Mouse (Mus musculus): Measurements from ENCODE around the gene Ankrd13d.
A peak's percentile ranks its signal among the peaks of the same experiment; 100 is the strongest.
"Not testable (repeated sequence)": the region's sequence is repeated elsewhere in the genome, so short reads cannot be mapped to it uniquely, and the experiment has no call there.

The Ankrd13d gene

DNA sequence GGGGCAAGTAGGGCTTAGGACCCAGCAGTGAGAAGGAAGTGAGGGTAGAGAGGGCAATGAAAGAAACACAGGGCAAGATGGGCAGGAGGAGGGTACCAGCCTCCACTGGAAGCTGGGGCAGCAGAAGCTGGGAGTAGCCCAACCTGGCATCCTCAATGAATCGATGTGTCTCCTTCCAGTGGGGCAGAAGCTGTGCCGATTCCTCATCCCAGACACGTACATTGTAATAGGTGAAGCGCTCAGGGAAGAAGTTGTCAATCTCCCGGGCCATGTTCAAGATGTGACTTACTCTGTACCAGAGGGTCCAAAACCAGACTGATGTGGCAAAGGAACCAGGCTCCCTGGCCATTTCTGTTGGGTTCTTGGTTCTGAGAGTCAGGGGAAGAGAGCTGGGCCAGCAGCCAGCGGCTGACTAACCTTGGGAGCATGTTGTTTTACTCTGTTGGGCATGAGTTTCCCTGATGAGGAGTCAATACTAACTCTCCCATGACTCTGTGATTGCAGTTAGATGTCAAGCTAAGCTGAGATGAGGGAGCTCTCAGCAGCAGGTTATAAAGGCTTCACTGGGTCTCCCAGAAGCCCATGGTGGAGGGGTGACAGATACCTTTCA is 18.7 kb downstream of the Ankrd13d start:
- DNase-seq (ENCODE audit: low spot score in 2 of 2) = no peak

DNA sequence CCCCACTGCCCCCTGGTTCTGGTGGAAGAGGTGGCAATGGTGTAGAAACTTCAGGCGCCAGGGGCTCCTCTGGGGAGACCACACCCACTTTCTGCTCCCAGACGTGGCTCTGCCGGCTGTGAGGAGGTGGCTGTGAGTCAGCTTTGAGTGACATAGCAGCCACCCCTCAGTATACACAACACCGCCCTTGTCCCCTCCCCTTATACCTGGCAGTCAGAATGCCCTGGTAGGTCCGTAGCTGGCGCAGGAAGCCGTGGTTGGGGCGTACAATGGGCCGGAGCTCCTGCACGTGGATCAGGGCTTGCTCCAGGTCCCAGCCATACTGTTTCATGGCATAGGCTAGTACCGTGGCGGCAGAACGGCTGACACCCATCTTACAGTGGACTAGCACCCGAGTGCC is 19.2 kb downstream of the Ankrd13d start:
- DNase-seq (ENCODE audit: low spot score in 2 of 2) = no peak

DNA sequence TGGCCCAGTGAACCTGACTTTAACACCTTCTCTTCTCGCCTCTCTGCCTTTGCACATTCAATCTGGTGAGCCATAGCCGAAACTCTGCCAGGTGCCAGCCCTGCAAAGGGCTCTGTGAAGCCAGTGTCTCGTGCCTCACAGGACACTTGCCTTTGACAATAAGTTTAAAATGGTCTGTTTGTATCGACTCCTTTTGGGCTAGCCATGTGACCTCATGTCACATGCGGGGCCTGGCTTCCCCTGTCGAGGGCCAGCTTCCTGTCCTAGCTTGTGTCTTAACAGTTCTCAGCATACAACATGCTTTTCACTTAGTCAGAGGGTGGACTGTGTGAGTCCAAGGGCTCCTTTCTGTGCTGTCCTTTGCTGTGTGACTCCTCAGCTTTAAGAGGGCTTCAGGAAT is 20.2 kb downstream of the Ankrd13d start:
- DNase-seq (ENCODE audit: low spot score in 2 of 2) = no peak

DNA sequence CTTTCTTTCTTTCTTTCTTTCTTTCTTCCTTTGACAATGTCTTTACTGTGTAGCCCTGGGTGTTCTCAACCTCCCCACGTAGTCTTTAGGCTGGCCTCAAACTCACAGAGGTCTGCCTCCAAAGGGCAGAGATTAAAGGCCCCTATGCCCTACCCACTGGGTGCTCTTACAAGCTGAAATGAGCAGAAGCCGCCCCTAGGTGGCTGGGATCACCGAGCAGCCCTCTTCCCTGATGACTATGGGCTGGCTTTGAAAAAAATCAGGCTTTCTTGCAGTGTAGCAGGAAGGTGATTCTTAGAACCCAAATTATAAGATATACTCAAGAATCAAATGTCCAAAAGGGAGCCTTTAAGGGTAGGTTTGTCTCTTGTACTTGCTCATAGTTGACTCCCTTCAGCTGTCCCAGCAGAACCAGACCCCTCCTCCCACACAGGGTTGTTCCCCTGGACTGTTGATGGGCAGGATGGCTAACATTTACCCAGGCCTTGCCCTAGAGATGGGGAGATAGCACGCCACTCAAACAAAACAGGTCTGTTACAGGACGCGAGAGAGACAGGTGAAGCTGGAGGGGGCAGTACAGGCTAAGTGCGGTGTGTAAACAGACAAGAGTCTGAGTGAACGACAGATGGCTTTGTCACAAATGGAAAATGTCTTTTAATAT is 21.8 kb downstream of the Ankrd13d start:
- DNase-seq (ENCODE audit: low spot score in 2 of 2) = no peak

DNA sequence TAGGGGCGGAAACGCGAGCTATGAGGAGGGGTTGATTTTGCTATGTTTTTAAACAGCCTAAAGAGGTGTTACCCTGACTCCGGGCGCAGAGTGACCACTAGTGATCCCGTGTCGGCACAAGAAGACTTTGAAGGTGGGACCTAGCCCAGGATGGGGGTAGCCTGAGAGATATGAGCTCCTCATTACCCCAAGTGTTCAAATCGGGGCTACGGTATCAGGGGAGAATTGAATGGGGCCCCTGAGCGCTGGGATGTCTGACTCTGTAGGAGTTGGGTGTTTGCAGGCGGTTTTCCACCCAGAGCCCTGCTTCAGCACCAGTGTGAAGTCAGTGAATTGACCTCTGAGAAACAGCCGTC is 25.1 kb downstream of the Ankrd13d start:
- DNase-seq (ENCODE audit: low spot score in 2 of 2) = no peak

DNA sequence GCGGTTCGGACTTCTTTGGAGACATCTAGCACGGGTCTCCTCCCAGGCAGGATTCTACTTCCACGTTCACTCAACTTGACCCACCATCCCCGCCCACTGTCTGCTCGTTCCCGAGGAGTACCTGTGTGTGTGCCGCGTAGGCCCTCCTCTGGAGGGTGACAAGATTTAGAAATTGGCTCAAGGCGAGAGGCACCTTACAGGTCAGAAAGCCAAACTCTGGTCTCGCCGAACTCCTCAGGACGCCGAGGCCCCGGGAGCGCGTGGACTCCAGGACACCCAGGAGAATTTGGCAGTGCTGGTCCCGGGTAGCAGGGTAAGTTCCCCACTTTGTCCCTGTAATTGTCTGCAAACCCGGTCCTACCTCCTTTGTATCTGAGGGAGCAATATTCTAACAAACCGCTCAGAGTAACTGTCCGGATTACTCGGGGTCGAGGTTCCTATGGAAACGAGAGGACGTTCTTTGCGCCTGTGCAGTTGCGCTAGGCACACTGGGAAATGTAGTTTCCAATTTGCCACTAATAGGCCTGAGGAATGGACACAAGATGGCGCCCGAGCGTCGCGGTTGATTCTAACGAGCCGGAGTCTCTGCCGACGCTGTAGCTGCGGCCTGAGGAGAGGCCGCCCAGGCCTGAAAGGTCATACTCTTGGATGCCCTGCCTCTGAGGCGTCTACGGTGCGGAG is 25.6 kb downstream of the Ankrd13d start:
- DNase-seq (ENCODE audit: low spot score in 2 of 2) = peak; percentile 90 to 96

DNA sequence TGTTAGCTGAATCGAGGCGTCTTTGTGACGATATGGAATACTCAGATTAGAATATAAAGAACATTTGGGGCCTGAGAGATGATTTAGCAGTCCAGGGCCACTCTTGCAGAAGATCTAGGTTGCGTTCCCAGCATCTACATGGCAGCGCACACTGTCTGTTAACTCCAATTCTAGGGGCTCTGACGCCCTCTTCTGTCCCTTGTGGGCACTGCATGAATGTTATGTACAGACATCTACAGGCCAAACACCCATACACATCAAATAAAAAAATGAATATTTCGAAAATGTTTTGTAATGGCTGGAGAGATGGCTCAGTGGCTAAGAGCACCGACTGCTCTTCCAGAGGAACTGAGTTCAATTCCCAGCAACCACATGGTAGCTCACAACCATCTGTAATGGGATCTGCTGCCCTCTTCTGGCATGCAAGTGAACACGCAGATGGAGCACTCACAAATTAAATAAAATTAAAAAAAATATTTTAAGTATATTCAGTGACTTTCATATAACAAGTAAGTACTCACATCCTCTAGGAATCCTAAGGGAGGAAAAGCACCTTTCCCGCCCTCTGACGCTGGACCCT is 27.3 kb downstream of the Ankrd13d start:
- no peak for DNase-seq (ENCODE audit: low spot score in 2 of 2)

DNA sequence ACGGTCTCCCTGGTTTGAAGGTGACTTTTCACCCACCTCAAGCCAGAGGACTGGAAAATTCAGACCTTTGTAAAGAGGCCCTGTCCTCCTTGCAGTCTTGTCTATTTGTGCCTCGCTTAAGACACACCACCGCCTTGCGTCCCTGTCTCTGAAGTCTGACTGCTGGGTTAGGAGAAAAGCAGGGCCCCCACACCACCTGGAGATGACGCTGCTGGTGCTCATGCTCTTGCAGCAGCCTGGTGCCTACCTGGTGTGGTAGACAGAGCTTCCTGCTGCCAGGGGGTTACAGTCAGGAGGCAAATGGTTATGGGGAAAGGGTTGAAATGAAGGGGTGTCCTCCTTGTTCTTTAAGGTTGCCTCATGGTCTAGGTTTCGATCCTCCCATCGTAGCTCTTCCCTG is 28.7 kb downstream of the Ankrd13d start:
- DNase-seq (ENCODE audit: low spot score in 2 of 2) = no peak

DNA sequence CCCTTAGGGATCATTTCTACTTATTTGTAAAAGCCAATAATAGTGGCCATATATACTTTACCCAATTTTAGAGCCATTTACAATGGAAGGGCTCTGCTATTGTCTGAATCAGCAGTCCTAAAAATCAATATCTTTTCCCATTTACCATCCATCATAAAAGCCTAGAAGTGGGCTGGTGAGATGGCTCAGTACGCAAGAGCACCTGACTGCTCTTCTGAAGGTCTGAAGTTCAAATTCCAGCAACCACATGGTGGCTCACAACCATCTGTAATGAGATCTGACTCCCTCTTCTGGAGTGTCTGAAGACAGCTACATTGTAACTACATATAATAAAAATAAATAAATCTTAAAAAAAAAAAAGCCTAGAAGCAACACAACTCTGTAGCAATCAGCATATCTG is 34.3 kb downstream of the Ankrd13d start:
- DNase-seq (ENCODE audit: low spot score in 2 of 2) = not testable (repeated sequence)

DNA sequence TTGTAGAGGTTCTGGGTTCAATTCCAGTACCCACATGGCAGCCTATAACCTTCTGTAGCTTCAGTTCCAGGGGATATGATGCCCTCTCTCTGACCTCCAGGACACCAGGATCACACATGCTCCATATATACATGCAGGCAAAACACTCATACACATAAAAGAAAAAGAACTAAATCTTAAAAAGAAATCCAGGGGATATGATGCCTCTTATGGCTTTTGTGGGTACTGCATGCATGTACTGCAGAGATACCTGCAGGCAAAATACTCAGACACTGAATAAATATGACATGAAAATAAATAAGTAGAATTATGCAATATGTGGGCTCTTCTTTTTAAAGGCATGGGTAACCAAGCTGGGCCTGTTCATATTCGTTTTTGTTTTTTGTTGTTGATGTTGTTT is 35.9 kb downstream of the Ankrd13d start:
- DNase-seq (ENCODE audit: low spot score in 2 of 2) = no peak

DNA sequence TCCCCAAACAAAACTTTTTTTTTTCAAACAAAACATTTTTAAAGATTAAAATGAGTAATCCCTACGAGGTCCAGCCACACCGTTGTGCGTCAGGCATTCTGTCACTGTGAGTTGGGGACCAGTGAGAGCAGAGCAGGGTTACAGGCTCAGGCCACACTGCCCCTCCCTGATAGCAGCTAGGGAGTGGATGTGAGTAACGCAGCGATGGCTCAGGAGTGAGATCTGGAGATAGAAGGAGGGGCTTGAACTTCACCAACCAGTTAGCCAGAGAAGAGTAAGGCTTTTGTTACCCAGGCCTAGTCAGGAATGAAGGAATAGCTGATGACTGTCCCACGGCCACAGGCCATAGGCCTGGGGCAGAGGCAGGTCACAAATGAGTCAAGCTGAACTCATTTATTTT is 38.2 kb downstream of the Ankrd13d start:
- no peak for DNase-seq (ENCODE audit: low spot score in 2 of 2)

DNA sequence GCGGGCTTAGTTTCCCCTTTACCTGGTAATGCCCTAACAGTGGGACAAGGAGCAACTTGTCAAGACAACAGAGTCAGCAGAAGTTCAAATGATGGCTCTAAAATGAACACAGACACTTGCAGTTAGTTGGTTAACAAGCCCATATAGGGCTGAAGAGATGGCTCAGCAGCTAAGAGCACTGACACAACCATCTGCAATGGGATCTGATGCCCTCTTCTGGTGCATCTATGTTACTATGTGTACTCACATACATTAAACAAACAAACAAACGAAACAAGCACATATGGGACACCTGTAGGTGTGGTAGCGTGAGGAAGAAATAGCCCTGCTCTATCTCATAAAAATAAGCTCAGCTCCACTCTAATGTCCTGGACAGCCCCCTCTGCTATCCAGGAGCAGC is 40.5 kb downstream of the Ankrd13d start:
- DNase-seq (ENCODE audit: low spot score in 2 of 2) = no peak

DNA sequence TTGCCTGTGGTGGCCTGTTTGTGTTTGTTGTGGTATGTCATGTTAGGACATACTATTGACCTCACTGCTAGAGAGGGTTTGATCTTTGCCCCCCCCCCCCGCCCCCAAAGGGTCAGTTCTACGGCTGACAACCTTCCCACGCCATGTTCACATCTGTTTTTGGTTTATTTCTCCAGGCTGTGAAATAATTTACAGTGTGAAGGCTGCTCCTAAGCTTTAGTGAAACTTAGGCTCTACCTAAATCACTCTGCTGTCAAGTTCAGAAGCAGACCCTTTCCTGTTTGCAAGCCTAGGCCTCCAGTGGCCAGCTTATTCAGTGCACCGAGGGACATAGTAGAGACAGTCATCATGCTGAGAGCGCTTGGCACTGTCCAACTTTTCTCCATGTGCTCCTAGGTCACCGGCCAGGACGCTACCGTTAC is 42.7 kb downstream of the Ankrd13d start:
- no peak for DNase-seq (ENCODE audit: low spot score in 2 of 2)

DNA sequence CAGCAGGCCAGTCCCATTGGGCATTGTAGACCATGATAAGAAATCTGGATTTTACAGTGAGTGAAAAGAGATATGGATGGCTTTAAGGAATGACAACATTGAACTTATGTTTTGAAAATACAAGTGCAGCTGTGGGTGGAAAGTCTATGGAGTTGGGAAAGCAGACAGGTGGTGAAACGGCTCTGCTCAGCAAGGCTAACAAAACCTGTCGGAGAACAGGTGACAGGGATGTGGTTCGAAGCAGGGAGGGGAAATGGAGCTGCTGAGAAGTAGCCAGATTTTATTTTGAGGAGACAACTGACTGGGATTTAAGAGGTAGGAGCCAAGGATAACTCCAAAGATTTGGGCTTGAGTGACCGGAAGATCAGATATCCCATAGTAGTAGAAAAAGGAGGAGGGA is 48.4 kb downstream of the Ankrd13d start:
- DNase-seq (ENCODE audit: low spot score in 2 of 2) = no peak

DNA sequence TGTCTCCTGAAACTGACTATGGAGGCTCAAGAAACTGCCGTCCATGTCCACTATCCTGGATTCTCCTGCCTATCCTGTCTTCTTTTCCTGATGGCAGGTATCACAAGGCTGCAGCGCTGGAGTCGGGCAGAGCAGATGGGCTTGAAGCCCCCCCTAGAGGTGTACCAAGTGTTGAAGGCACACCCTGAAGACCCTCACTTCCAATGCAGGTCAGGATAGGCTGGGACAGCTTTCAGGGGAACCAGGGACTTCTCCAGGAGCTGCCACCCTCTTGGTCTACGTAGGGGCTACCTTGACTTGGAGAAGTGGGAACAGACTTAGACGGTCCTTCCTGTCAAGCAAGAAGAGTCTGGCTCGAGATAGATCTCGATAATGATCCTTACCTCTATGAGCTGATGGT is 50.3 kb downstream of the Ankrd13d start:
- no peak for DNase-seq (ENCODE audit: low spot score in 2 of 2)

DNA sequence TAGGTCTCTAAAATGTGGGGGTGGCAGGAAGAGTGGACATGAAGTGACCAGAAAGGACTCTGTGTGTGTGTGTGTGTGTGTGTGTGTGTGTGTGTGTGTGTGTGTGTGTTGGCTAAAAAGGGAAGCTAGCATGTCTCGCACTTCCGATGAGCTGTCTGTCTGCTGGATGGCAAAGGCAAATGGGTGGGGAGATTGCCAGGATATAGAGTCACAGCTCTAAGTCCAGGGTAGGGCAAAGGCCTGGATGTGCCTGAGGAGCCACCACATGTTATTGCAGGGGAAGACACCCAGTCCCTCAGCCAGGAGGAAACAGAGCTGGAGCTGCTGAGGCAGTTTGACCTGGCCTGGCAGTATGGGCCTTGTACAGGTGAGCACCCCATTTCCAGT is 50.8 kb downstream of the Ankrd13d start:
- DNase-seq (ENCODE audit: low spot score in 2 of 2) = peak in 1 of 2 experiments; percentile 28

DNA sequence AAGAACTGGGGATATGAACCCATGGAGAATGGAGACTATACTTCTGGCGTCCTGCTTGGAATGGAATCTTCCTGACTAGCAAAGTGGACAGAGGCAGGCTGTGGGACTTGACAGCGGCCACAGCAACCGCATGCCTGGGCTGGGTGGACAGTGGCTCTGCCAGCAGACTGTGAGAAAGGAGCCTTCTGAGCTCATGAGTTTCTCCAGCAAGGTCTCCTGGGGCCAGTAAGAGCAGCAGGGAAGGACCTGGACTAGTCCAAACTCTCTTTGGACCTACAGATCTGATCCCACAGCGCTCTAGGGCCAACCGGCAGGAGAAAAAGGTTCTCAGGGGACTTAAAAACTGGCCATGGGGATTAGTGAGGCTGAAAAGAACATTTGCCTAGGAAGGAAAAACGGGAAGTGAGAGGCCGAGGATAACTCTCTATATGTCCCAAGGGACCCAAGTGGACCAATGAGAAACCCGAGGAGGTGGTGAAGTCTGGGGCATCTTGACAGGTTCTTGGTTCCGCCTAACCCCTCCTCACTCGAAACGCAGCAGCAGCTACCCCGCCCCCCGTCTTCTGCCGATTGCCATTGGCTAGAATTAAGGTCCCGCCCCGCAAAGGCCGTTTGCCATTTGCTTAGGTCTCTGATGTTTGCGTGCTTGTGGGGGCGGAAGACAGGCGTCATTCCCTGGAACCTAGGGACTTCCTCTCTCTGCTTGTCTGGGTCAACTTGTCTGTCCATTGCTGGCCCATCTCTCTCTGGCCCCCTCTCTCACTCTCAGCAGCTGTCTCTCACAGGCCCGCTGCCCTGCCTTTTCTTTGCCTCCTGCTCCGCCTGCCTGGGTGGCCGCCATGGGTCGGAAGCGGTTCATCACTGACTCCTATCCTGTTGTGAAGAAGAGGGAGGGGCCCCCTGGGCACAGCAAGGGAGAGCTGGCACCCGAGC is 51.4 kb downstream of the Ankrd13d start, which contains the start of gene Pold4:
TSS of gene Pold4 (plus strand) at position 647 of the 933 bp plus-strand sequence.
- DNase-seq (ENCODE audit: low spot score in 2 of 2) = peak; percentile 92 to 95

DNA sequence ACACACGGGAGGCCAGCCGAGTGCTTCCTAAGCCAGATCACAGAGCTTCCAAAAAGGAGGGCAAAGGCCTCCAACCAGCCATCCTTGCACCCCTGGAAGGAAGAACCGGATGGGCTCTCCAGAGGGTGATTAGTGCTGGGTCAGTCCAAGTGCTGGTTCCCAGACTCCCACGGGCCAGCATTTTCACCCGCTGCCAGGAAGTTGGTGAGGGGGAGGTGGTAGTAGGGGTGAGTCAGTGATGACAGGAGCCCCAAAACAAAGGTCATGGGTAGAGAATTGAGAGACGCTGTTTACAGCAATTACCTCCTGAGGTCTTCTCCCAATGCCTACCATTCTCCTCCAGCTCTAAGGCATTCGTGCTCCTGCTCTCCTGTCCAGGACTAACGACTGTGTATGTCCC is 52.5 kb downstream of the Ankrd13d start:
- no peak for DNase-seq (ENCODE audit: low spot score in 2 of 2)

DNA sequence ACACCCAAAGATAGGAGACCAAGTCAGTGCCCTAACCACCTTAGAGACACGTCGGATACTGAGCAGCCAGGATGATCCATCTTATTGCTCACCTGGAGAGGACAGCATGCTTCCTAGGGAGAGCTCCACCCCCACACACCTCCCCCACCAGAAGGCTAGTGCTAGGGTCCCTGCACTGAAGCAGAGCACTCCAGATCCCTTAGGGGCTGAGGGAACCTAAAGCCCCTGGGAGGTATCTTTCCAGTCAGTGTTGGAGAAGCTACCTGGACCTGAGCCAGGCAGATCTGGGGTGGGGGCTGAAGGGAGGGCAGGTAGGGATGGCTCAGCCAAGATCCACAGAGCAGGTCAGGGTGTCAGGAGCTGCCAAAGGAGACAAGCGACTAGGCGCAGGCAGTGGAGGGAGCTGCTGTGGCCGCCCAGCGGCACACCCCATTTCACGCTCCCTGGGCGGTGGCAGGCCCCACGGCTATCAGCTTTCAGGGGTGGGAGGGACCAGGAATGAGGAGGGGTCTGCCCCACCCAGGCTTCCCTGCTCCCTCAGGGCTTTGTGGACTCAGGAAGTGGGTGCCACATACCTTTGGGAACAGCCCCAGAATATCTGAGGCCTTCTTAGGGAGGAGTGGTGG is 53.4 kb downstream of the Ankrd13d start:
- no peak for DNase-seq (ENCODE audit: low spot score in 2 of 2)

DNA sequence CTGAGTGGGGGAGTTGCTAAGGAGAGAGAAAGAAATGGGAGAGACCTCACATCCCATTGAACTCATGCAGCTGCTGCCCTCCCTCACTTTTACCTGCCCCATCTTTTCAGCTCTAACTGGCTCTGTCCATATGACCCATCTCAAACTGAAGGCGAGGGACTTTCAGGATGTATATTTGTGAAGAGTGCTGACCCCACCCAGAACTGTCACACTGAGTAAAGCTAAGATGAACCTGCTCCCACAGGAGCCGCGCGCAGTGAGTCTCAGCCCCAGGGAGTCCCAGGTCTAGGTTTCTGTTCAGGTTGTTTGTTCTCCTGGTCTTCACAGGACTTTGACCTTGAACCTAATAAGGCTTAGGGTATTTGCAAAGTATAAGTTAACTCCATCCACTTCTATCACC is 54.0 kb downstream of the Ankrd13d start:
- no peak for DNase-seq (ENCODE audit: low spot score in 2 of 2)
